8 mouse cellular contexts compared by ENCODE assay signal in the genomic region with DNA sequence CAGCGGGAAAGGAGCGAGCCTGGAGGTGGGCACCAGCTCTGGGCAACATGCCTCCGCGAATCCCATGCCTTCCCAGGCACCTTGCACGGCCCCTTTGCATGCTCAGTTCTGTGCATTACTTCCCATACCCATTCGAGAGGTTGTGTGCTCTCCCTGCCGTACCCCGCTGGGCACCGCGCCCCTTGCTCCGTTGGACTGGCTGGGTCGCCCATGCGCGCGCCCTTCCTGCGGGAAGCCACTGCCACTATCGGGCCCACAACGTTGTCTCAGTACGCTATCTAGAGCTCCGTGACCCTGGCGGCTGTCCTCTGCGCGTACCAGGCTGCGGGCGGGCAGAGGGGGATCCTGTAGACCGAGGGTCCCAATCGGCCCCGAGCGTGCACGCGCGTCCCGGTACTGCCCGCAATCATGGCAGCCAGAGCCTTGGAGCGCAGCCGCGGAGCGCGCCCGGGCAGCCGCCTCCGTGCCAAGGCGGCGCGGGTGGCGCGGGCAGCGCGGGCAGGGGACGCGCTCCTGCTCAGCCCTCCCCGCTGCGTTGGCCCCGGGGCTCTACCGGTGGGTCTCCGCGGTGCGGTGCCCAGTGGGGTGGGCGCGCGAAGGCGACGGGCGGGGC.
A peak's percentile ranks its signal among the peaks of the same experiment; 100 is the strongest.
DNase-seq lines count a peak whose midpoint lies in the region; ATAC-seq and TF ChIP-seq lines count a peak whose summit lies in the region.

No protein-coding gene starts in this region.

- TF ChIP-seq CTCF in cortical plate, adult 2 months (IDR thresholded peaks at IDR 0.05; ENCODE audit: extremely low read depth, insufficient read depth, low read length) = no peak
- no peak for TF ChIP-seq CTCF in intestine, postnatal 0 days (IDR thresholded peaks at IDR 0.05; ENCODE audit: low read depth)

- no peaks in the 10 kb centered on the region; the same call in 1 of the 2 replicates for H3K36me3 ChIP-seq in intestine, postnatal 0 days (ENCODE audit: control insufficient read depth, insufficient read depth)
- peaks cover 13% of the 10 kb centered on the region for H3K36me3 ChIP-seq in limb, embryonic 14.5 days (ENCODE audit: control insufficient read depth, insufficient read depth, low read length)
- no peaks in the 10 kb centered on the region for H3K36me3 ChIP-seq in midbrain, embryonic 14.5 days (ENCODE audit: control insufficient read depth, insufficient read depth, low read length)

- peaks cover 32% of the 10 kb centered on the region for H3K27me3 ChIP-seq in intestine, postnatal 0 days (replicated peaks; ENCODE audit: control insufficient read depth, insufficient read depth, low read length)
- 0 out of 2 replicates have a peak, but pooled peaks cover 2% of the 10 kb centered on the region for H3K27me3 ChIP-seq in limb, embryonic 14.5 days (ENCODE audit: control insufficient read depth, insufficient read depth, low read length)
- peaks cover 43% of the 10 kb centered on the region for H3K27me3 ChIP-seq in midbrain, embryonic 14.5 days (ENCODE audit: control insufficient read depth, insufficient read depth, low read length)

- H3K4me2 ChIP-seq in intestine, postnatal 0 days (replicated peaks; ENCODE audit: low read depth) = peak overlapping the region; percentile 91
- peak overlapping the region; percentile 77 for H3K4me2 ChIP-seq in limb, embryonic 14.5 days (replicated peaks; ENCODE audit: low read depth, low read length, severe bottlenecking)
- peak overlapping the region; percentile 80 for H3K4me2 ChIP-seq in midbrain, embryonic 14.5 days (ENCODE audit: low read length)

- peak overlapping the region; percentile 83 for H3K9ac ChIP-seq in intestine, postnatal 0 days (ENCODE audit: low read depth, low read length)
- H3K9ac ChIP-seq in limb, embryonic 14.5 days (ENCODE audit: low read depth, low read length, severe bottlenecking) = peak overlapping the region; percentile 99
- peak overlapping the region; percentile 91 for H3K9ac ChIP-seq in midbrain, embryonic 14.5 days (replicated peaks; ENCODE audit: low read length)

- peak overlapping the region; percentile 86 for H3K4me3 ChIP-seq in cortical plate, adult 2 months (ENCODE audit: insufficient read depth, low read length)
- peak overlapping the region; percentile 76 for H3K4me3 ChIP-seq in intestine, postnatal 0 days (ENCODE audit: low read depth, low read length)
- H3K4me3 ChIP-seq in limb, embryonic 14.5 days (replicated peaks; ENCODE audit: low read length) = peak overlapping the region; percentile 95
- peak overlapping the region; percentile 82 for H3K4me3 ChIP-seq in midbrain, embryonic 14.5 days (replicated peaks; ENCODE audit: low read depth, low read length)

- H3K9me3 ChIP-seq in intestine, postnatal 0 days (ENCODE audit: control insufficient read depth) = no peaks in the 10 kb centered on the region
- H3K9me3 ChIP-seq in limb, embryonic 14.5 days (ENCODE audit: control insufficient read depth, low read length) = no peaks in the 10 kb centered on the region
- H3K9me3 ChIP-seq in midbrain, embryonic 14.5 days (ENCODE audit: control insufficient read depth, low read length) = no peaks in the 10 kb centered on the region

- peaks cover 4% of the 10 kb centered on the region; the same call in 1 of the 2 replicates for H3K4me1 ChIP-seq in cortical plate, adult 2 months (ENCODE audit: control insufficient read depth, insufficient read depth, low read length)
- H3K4me1 ChIP-seq in intestine, postnatal 0 days (replicated peaks; ENCODE audit: control insufficient read depth, insufficient read depth, low read length) = no peaks in the 10 kb centered on the region
- H3K4me1 ChIP-seq in limb, embryonic 14.5 days (ENCODE audit: control insufficient read depth, insufficient read depth, low read length) = peaks cover 41% of the 10 kb centered on the region
- H3K4me1 ChIP-seq in midbrain, embryonic 14.5 days (ENCODE audit: control insufficient read depth, insufficient read depth, low read length) = peaks cover 26% of the 10 kb centered on the region

- H3K27ac ChIP-seq in cortical plate, adult 2 months (ENCODE audit: insufficient read depth, low read length) = peak overlapping the region; percentile 100
- H3K27ac ChIP-seq in intestine, postnatal 0 days (ENCODE audit: low read depth, low read length) = peak overlapping the region; percentile 88
- peak overlapping the region; percentile 96 for H3K27ac ChIP-seq in limb, embryonic 14.5 days (replicated peaks; ENCODE audit: low read depth, low read length)
- peak overlapping the region; percentile 97 for H3K27ac ChIP-seq in midbrain, embryonic 14.5 days (replicated peaks; ENCODE audit: low read depth, low read length)

- WGBS in intestine, postnatal 0 days = under 1% methylated on average over 50 of the region's 64 CpGs
- WGBS in limb, embryonic 14.5 days = 2% methylated on average over 35 of the region's 64 CpGs
- under 1% methylated on average over 64 of the region's 64 CpGs for WGBS in midbrain, embryonic 14.5 days

- peak; percentile 3; the same call in 1 of the 2 replicates for TF ChIP-seq POLR2A in cortical plate, adult 2 months (IDR thresholded peaks at IDR 0.05; ENCODE audit: extremely low read depth, insufficient read depth, low read length)
- no peak for TF ChIP-seq POLR2A in limb, embryonic 14.5 days (IDR thresholded peaks at IDR 0.05; ENCODE audit: borderline replicate concordance, extremely low read depth, insufficient read depth, insufficient read length)

- DNase-seq in lung, adult 18-20 months = peak; percentile 67 to 70
- DNase-seq in lung, postnatal 10 days = no peak
- DNase-seq in gastrocnemius, postnatal 36 days = peak; percentile 60 to 80
- DNase-seq in limb, embryonic 14.5 days (ENCODE audit: low spot score) = peak; percentile 39
- peak; percentile 90 for DNase-seq in midbrain, embryonic 14.5 days
- peak; percentile 59 for DNase-seq in thymus, postnatal 14 days

- intact Hi-C loops in gastrocnemius, postnatal 36 days (cut with DNase I) = loop anchor here (5.0 kb wide), 1 partner anchor 37 kb away; no protein-coding TSS in a partner anchor

- ATAC-seq in intestine, postnatal 0 days = peak; percentile 31
- ATAC-seq in limb, embryonic 14.5 days (ENCODE audit: low FRiP score, low read depth) = peak; percentile 59
- peak; percentile 77 for ATAC-seq in midbrain, embryonic 14.5 days (ENCODE audit: low FRiP score, low TSS enrichment)
